Mouse (Mus musculus) stomach, postnatal 0 days (tissue): Measurements from ENCODE around the gene Hltf.

Source experiments
- CTCF ChIP-seq: IDR thresholded peaks from 2 replicates; pipeline ENCODE4 v1.5.1; 2016; ENCODE audit warnings: antibody characterized with exemption, low read depth, mild to moderate bottlenecking, moderate library complexity
- EP300 ChIP-seq: optimal IDR thresholded peaks from 2 replicates; pipeline ENCODE3; 2016; ENCODE audit warnings: antibody characterized with exemption

GRCm38 (mm10) chr3:20145696-20146113 is 88.1 kb downstream of the Hltf start:
- TF ChIP-seq CTCF (no peak), EP300 (no peak)
